Mouse (Mus musculus) G1E (cell line): ENCODE data around the gene Fbn1.

Experiments
- CTCF ChIP-seq: IDR thresholded peaks from 2 replicates; pipeline ENCODE4 v1.5.1; 2012; ENCODE audit warnings: low read depth, low read length, inconsistent platforms, mixed read lengths
- GATA1 ChIP-seq: IDR thresholded peaks from 2 replicates; pipeline ENCODE4 v1.6.1; 2012; ENCODE audit warnings: borderline replicate concordance, low read length, inconsistent platforms, mixed read lengths
- TAL1 ChIP-seq: conservative IDR thresholded peaks from 2 replicates; pipeline ENCODE4 v1.6.1; 2012; ENCODE audit warnings: low read depth, low read length, inconsistent platforms, mixed read lengths

- TF ChIP-seq CTCF (no peak), GATA1 (no peak), TAL1 (no peak)
These were observed 247.5 kb downstream of the Fbn1 start for GRCm38 (mm10) chr2:125260326-125260725.
